In genomic region chr4:56015481-56015880, GRCm38 (mm10) we compare ENCODE assay signal across 11 mouse cellular contexts.
"Had no signal": no experiment of that assay in that cellular context is flagged by ENCODE, and none has a peak within 500 bp of the region (broad histone marks: within the 10 kb centered on the region; RNA-seq: fewer than 3 reads in every experiment).

No protein-coding gene starts in this region.

- ATAC-seq: liver, postnatal 0 days; midbrain, embryonic 16.5 days had no signal

- H3K27ac ChIP-seq: limb, embryonic 12.5 days; liver, embryonic 13.5 days had no signal

- H3K4me1 ChIP-seq: limb, embryonic 12.5 days; liver, embryonic 13.5 days; stomach, embryonic 15.5 days had no signal

- H3K27me3 ChIP-seq: limb, embryonic 12.5 days; liver, embryonic 13.5 days; stomach, embryonic 15.5 days had no signal

- H3K4me3 ChIP-seq: limb, embryonic 12.5 days; liver, embryonic 13.5 days; stomach, embryonic 15.5 days had no signal

- DNase-seq: kidney, postnatal 10 days; liver; liver, embryonic 13.5 days; liver, postnatal 0 days; lung, postnatal 36 days; right cerebral cortex, postnatal 14 days; thymus, adult 2 months; thymus, postnatal 25 days had no signal
